Mouse (Mus musculus): ENCODE results near the gene Zfp36l1. TPM values are rescaled to one million over a fixed set of nuclear protein-coding genes. Genes with fewer than 3 reads are reported as not detected.
A peak's percentile ranks its signal among the peaks of the same experiment; 100 is the strongest.

Gene Zfp36l1
- total RNA-seq, 2 experiments from 2014 or later: 1.8 to 14.1 TPM

DNA sequence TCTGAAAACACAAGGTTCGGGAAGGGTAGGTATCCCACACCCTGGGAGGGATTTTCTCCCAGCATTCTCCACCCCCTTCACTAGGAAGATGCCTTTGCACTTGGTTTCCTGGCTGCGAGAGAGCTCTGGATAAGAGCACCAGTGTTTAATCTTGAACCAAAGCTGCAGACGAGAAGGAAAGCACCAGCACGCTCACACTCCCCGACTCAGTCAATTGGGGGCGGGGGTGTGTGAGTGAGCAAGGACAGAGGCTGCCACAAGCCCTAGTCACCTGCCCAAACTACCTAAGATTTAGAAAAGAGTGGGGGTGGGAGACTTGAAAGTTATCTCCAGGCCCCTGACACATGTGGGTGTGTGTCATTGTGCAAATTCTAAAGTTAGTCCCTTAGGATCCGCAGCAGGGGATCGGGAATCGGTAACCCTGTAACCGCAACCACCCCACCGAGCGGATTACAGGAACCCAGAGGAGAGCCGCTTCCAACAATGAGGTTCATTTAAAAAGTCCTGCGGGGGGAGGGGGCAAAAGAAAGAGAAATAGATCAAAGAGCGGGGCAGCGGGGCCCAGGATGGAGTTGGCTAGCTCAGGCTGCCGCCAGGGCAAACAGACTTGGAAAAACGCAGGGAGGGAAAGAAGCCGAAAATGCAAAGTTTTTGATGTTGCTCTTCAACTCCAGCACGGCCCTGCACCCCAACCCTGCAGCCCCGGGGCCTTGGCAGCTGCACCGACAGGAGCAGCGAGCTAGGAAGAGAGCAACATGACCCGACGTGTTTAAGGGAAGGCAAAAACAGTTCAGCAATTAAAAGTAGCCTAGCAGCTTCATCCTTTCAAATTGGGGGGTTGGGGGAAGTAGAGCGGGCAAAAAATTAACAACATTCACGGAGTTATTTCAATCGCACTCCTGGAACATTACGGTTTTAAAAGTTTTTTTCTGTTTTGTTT, 1.4 kb downstream of the Zfp36l1 start:
- no peak for ATAC-seq (replicated peaks; ENCODE audit: poor library complexity)

- ATAC-seq (replicated peaks; ENCODE audit: poor library complexity): no peak
Observed at GRCm38 (mm10) chr12:80110546-80110870, 2.3 kb downstream of the Zfp36l1 start.

- no peak for ATAC-seq (replicated peaks; ENCODE audit: poor library complexity)
Observed at GRCm38 (mm10) chr12:80109753-80110545, 2.9 kb downstream of the Zfp36l1 start.

DNA sequence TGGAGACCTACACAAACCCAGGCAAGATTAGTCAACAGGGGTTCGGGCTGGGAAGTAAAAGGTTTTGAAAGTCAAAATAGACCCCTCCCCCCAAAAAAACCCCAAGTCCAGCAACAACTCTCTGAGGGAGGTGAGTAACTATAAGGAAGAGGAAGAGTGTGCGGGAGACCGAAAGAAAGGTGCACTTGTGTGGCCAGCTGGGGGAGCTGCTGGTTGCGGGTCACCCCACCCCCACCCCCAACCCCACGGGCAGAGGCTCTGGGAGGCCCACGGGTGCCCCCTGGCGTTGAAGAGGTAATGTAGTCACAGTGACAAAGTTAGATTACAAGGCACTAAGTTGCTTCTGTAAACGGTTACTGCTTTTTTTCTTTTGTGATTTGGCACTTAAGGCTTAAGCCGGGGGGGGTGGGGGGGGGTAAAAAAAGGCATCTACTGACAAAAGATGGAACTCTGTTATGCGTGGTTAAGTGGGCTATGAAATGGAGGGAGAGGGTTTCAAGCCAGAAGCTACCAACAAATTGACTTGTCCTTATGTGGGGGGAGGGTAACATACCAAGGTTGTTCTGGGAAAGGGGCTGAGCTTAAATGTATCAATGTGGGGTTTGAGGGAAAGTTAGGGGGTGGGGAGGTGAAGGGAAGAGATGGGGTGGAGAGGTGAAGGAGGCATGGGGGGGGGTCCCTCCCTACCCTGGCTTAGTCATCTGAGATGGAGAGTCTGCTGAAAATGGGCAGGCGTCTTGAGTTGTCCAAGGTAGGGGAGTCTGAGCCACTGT, 3.7 kb downstream of the Zfp36l1 start:
- ATAC-seq (replicated peaks; ENCODE audit: poor library complexity): peak; percentile 57

GRCm38 (mm10) chr12:80106896-80107667, 5.7 kb downstream of the Zfp36l1 start:
- ATAC-seq (replicated peaks; ENCODE audit: poor library complexity): no peak

DNA sequence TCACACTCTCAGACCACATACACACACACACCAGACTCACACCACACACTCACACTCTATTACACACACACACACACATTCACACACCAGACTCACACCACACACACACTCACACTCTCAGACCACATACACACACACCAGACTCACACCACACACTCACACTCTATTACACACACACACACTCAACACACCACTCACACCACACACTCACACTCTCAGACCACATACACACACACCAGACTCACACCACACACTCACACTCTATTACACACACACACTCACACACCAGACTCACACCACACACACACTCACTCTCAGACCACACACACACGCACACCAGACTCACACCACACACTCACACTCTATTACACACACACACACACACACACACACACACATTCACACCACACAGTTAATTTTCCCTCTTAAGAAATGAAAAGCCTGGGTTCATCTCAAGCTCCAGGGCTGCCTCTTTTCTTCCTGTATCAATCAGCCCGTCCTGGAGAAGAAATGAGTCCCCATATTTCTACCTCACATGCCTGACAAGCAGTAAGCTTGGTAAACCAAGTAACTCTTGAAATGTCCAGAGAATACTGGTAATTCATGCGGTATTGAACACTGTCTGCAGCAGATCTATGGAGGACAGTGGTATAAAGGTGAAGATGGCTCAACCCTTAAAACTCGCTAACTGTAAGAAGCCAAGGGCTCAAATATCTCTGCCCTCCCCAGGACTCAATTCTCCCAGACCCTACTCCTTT, 6.5 kb downstream of the Zfp36l1 start:
- ATAC-seq (replicated peaks; ENCODE audit: poor library complexity): no peak

GRCm38 (mm10) chr12:80103521-80103973, 9.3 kb downstream of the Zfp36l1 start:
- ATAC-seq (replicated peaks; ENCODE audit: poor library complexity): no peak

DNA sequence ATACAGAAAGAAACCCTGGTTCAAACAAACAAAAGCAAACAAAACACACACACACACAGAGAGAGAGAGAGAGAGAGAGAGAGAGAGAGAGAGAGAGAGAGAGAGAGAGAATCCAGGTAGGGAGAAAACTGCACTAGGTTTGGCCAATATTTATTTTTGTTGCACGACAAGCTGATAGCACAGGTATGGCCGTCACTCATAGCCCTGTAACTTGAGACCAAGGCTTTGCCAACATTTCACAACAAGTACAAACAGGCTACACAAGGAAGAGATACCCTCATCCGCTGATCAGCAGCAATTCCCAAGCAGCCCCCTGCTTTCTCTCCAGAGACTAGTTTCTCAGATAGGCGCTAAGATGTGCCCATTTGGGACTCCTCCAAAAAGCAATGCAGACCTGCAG, 9.7 kb downstream of the Zfp36l1 start:
- ATAC-seq (replicated peaks; ENCODE audit: poor library complexity): no peak

- no peak for ATAC-seq (replicated peaks; ENCODE audit: poor library complexity)
Observed at GRCm38 (mm10) chr12:80098825-80099224, 14.0 kb downstream of the Zfp36l1 start.

GRCm38 (mm10) chr12:80096734-80097133, 16.1 kb downstream of the Zfp36l1 start:
- ATAC-seq (replicated peaks; ENCODE audit: poor library complexity): no peak

DNA sequence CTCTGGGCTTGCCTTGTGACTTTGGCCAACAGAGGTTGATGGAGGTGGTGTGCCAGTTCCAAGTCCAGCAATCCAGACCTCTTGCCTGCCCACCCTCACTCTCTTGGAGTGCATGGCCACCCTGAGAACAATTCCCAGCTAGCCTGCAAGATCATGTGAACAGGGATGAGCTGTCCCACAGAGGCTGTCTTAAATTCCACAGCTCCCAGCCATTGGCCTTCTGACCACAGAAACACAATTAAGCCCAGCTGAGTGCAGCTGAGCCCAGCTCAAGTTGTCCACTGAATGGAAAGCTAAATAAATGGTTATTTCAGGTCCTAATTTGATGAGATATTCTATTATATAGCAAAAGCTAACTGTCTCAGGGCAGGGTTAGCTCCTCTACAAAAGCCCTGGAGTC, 20.0 kb downstream of the Zfp36l1 start:
- ATAC-seq (replicated peaks; ENCODE audit: poor library complexity): no peak

DNA sequence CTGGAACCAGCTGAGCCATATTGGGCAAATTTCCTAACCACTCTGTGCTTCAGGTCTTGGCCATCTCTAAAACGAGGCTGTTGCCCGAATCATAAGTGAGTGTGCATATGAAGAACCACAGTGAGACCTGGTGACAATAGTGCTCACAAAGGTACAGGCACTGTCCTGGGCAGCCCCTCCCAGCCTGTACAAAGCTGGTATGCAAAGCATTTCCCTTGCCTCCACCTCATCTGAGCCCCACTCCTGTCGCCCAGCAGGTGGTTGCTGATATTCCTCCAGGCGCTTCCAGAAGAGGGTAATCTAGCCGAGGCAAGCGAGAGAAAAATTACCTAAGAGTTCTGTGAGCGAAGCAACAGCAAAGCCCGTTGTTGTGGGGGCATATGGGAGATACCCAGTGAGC, 21.7 kb downstream of the Zfp36l1 start:
- ATAC-seq (replicated peaks; ENCODE audit: poor library complexity): peak; percentile 21; the same call in 1 of the 2 replicates

DNA sequence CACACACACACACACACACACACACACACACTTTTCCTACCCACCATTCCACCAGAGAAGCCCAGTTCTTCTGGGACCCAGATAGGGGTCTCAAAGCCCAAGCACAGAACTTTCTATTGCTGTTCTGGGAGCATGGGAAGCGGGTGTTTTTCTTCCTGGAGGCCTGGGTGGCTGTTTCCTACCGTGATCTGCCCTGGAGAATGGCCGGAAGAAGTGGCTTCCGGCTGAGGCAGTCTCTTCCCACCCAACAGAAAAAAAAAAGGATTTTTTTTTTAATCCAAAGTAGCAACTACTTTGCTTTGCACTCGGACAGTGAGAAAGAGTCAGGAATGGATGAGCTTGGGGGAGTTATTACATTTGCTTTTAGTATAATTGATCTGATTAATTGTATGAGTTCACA, 22.3 kb downstream of the Zfp36l1 start:
- no peak for ATAC-seq (replicated peaks; ENCODE audit: poor library complexity)

- ATAC-seq (replicated peaks; ENCODE audit: poor library complexity): peak; percentile 87
Observed at GRCm38 (mm10) chr12:80088143-80088542, 24.7 kb downstream of the Zfp36l1 start.

GRCm38 (mm10) chr12:80084446-80085112, 28.2 kb downstream of the Zfp36l1 start:
- no peak for ATAC-seq (replicated peaks; ENCODE audit: poor library complexity)

GRCm38 (mm10) chr12:80083937-80084336, 28.9 kb downstream of the Zfp36l1 start:
- peak; percentile 68 for ATAC-seq (replicated peaks; ENCODE audit: poor library complexity)

- peak; percentile 16; the same call in 1 of the 2 replicates for ATAC-seq (replicated peaks; ENCODE audit: poor library complexity)
Observed at GRCm38 (mm10) chr12:80083133-80083821, 29.5 kb downstream of the Zfp36l1 start.

DNA sequence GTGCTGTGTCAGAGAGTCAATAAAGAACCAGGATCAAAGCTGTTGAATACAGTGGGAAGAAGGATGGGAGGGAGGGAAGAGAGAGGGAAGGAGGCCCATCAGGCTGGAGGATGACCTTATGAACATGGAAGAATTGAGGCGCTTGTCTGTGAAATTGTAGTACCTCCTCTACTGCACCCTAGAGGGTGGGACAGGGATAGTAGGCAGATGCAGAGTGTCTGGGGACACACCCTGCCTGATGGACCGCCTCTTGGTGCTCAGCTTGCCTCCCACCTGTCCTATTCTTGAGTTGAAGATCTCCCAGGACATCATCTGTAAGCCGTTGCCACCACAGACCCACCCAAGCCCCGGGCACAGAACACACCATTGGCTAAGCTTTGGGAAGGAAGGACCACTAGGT, 30.1 kb downstream of the Zfp36l1 start:
- ATAC-seq (replicated peaks; ENCODE audit: poor library complexity): peak; percentile 79

Measured in megakaryocyte progenitor cell, adult 5-6 weeks (primary cell).